Mouse (Mus musculus) gastrocnemius, postnatal 36 days (tissue): ENCODE measurements around the gene E330021D16Rik. TPM values are rescaled to one million over a fixed set of nuclear protein-coding genes. Genes with fewer than 3 reads are reported as not detected.

ENCODE experiments used
- DNase-seq, 2 experiments: peaks; one replicate each; pipeline ENCODE4 v3.0.0; 2022
- intact Hi-C: fragments of 180-260 bp; cut with DNase I; formaldehyde crosslinking; loops from one replicate; pipeline ENCODE4 v1.15.1; 2025
- total RNA-seq, 2 experiments: library from RNA; stranded (reverse); gene quantifications; 2 replicates each; pipeline ENCODE4 v1.2.3; 2021

The E330021D16Rik gene
- total RNA-seq, 2 experiments from 2014 or later: not detected

DNA sequence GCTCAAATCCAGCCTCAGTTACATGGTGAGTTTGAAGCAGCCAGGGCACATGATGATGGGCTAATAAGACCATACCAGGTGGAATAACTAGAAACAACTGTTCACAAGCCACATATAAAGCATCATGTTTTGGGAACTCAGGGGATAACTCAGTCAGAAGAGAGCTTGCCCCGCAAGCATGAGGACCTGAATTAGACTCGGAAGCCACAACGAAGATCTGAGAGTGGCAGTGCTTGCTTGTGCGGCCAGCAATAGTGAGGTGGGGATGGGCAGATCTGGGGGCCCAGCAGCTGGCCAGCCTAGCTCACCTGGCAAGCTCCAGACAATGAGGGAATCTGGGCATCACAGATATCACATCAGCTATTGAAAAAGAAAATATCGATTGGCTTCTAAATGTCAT lies 7.8 kb upstream of the E330021D16Rik start:
- no peak for DNase-seq
- intact Hi-C loops: loop anchor here (5.0 to 10.0 kb wide), 3 partner anchors 44 to 299 kb away; no protein-coding TSS in a partner anchor

DNA sequence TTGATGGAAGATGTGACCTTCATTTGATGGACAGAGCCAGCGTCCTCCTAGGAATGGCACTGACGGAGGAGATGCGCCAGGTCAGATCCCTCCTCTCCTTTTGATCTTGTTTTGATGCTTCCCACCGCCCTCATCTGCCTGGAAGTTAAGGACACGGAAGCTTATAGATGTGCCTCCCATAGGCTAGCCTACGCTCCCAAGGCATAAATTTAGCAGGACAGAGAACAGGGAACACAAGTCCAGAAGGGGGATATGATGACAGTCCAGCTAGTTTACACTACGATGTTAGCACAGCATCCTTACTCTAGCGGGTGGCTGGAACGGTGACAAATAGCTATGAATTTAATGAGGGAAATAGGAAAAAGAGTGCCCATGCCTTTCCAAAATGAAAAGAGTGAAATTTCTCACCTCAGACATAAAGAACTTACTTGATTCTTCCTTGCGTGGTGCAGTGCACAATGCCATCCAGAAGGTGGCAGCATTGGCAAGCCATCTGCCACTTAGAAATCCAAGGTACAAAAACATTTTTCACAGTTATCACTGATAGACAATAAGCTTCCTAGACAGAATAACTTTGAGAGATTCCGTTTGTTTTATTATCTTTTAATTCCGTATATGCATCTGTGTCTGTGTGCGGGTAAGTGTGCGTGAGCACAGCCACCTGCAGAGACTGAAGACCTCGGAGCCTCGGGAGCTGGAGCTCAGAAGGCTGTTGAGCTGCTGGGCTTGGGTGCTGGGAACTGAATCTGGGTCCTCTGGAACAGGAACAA lies 6.9 kb upstream of the E330021D16Rik start:
- DNase-seq: peak; percentile 14 to 51
- intact Hi-C loops: loop anchor here (1.0 to 10.0 kb wide), 5 partner anchors 45 to 300 kb away; no protein-coding TSS in a partner anchor

DNA sequence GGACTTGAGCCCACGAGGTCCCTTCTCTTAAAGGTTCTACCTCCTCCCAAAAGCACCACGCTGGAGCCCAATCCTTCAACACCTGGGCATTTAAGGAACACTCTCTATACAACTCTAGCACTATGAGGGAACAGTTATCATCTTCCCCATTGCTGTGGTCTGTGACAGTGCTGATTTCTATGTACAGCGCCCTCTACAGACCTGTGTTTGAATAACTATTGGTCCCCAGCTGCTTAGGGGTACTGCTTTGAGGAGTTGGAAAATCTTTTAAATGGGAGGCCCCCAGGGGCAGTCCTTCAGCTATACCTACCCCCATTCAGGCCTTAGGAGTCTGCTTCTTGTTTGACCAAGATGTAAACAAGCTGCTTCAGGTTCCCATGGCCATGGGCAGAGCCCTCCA lies 5.7 kb upstream of the E330021D16Rik start:
- DNase-seq: no peak
- intact Hi-C loops: loop anchor here (1.0 to 10.0 kb wide), 4 partner anchors 46 to 318 kb away; no protein-coding TSS in a partner anchor

DNA sequence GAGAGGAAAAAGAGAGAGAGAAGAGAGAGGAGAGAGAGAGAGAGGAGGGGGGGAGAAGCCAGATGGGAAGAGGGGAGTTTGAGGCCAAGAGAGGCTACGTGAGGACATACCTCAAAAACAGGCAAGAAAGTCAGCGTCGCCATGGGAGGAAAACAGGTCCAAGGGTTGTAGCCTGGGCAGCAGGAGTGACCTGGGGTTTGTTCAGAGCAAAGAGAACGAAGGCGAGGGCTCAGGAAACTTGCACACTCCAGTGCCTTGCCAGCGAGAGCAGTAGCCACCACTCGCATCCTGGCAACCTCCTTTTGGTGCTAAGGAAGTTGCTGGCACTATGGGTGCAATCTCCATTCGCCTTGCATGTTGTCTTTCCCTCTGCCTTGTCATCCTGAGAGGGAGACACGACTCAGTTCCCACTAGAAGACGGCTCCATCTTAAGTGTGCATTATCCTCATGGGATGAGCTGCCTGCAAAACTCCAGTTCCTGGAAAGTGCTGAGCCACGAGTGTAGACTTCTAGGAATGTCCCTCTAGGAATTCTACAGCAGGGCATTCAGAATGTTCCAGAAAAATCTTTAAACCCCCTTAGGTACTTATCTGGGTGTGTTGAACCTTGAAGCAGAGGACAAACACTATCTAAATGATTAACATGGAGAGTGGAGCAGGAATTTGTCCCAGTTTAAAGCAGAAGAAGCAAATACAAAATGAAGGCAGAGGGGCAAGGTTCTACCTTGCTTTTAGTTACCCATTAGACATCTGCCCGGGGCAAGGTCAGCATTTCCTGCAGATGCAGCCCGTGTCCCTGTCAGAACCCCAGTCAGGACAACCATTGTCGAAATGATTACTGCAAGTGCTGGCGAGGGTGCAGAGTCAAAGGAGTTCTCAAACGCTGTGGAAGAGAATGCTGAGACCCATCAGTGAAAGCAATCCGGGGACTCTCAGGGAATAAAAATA lies 3.8 kb upstream of the E330021D16Rik start:
- no peak for DNase-seq
- intact Hi-C loops: no loop called here

DNA sequence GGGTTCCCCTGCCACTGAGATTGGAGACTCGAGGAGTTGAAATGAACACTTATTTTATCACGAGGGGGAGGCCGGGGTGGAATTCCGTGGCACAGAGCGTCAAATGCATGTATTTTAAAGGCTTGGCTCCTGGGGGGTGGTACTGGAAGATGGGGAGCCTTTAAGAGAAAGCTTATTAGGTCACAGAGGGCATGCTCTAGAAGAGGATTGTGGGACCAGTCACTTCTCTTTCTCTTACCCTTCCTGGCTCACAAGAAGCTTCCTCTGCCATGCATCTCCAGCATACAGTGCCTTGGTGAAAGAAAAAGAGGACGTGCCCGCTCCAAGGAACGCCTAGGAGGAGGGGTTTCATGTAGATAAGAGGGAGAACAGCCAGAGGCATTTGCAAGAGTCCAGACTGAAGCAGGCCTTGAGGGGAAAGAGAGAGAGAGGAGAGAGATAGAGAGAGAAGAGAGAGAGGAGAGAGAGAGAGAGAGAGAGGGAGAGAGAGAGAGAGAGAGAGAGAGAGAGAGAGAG lies 3.0 kb upstream of the E330021D16Rik start:
- DNase-seq: no peak
- intact Hi-C loops: no loop called here

DNA sequence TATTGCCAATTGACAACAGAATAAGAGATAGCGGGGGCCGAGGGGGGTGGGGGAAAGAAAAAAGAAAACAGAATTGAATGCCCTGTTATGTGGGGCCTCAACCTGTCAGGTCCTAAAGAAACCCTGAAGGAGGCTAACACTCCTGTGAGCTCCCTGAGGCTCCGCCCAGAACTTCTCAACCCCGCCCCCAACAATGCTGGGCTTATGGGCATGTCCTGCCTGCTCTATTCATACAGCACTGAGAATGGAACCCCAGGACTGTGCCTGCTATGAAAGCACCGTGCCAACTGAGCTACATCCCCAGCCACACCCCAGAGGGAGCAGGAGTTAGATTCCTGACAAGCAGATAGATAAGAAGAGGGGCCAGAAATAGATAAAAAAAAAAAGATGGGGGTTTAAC lies 2.5 kb upstream of the E330021D16Rik start:
- intact Hi-C loops: no loop called here
- DNase-seq: no peak

DNA sequence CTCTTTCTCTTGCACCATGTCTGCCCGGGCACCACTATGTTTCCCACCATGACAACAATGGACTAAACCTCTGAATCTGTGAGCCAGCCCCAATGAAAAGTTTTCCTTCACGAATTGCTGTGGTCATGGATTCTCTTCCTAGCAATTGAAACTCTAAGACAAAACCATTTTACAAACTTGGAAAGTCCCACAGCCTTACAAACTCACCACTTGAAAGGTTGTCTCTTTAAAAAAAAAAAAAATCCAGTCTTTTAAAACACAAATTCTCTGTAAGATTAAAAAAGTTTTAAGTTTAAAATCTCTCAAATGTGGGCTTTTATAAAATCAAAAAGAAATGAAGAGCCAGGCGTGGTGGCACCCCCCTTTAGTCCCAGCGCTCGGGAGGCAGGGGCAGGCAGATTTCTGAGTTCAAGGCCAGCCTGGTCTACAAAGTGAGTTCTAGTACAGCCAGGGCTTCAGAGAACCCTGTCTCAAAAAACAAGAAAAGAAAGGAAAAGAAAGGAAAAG lies 1.5 kb downstream of the E330021D16Rik start:
- intact Hi-C loops: no loop called here
- no peak for DNase-seq

DNA sequence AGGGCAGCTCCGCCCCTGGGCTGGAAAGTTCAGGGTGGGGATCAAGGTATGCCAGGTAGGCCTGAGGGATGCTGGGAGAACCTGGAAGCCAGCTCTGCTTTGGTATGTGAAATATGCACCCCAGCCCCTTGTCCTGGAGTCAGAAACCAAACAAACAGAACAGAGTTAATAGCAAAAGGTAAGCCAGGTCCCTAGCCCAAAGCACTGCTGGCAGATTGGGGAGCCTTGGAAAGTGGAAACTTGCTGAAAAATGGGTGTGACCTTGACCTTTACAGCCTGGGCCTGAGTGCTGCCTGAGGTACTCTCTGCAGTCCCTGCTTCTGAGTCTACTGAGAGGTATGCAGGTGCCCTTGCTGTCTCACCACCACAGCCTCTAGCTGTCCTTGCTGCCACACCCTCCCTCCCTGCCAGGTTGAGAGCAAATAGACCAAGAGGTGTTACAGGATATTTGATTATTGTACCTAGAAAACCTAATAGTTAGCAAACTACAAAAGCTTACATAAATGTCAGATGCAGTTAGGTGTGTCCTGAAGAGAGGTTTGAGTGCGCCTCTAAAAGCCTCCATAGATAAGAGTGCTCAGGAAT lies 7.7 kb downstream of the E330021D16Rik start:
- no peak for DNase-seq
- intact Hi-C loops: no loop called here

DNA sequence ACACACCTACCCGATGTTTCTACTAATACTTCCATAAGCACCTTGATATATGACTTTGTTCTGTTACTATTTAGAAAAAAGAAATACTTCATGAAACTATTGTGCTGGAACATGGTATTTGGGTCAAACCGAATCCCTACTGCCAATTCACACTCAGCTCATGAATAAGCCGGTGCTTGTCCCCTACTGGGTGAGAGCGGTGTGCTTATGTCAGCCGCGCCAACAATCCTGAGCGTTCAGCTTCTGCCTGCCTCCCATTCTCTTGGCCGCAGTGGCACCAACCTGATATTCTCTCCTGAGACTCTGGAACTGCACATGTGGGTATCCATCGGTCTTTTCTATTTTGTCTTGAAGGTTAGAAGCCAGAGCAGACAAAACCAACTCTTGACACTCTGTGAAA lies 18.5 kb downstream of the E330021D16Rik start:
- no peak for DNase-seq
- intact Hi-C loops: no loop called here

DNA sequence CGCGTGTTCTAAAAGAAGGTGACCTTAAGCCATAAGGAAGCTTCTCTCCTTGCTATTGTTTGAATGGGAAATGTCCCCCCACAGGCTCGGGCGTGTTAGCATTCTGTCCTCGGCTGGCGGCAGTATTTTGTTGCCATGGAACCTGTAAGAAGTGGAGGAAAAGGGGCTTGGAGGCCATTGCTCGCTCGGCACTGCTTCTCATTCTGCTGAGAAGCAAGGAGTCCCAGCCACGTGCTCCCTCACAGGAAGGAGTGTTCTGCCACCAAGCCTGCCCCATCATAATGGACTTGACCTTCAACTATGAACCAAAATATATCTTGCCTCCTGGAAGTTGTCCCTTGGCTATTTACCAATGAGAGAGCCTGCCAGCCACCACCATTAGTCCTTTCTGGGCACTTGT lies 25.1 kb downstream of the E330021D16Rik start:
- no peak for DNase-seq
- intact Hi-C loops: no loop called here

DNA sequence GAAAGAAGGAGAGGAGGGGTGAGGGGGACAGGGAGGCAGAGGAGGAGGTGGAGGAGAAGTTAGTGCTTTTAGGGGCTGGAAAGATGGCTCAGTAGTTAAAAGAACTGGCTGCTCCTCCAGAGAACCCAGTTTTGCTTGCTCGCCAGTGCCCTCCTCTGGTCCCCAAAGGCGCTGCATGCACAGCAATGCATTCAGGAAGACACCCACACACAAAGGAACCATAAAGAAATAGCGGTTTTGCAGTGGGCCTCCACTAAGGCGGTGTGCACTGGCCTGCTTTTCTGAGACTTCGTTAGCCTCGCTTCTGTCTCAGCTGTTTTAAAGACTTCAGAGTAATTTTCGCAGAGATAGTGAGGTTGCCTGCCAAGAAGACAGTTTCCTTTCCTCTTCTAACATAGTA lies 30.1 kb downstream of the E330021D16Rik start:
- no peak for DNase-seq
- intact Hi-C loops: no loop called here

DNA sequence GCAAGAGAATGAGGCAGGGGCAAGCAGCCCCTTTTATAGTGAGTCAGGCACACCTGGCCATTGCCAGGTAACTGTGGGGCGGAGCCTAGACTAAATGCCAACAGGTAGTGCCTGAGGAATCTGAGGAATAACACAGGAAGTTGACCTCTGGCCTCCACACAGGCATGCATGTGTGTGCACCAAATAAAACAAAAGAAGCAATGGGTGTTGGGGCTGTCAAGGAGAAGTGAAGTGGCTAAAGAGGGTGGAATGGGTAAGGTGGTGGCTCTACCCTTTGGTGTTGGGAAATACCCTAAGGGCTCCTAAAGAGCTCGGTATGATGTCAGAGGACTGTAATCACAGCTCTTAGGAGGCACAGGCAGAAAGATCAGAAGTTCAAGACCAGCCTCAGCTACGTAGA lies 32.2 kb downstream of the E330021D16Rik start:
- intact Hi-C loops: no loop called here
- no peak for DNase-seq

DNA sequence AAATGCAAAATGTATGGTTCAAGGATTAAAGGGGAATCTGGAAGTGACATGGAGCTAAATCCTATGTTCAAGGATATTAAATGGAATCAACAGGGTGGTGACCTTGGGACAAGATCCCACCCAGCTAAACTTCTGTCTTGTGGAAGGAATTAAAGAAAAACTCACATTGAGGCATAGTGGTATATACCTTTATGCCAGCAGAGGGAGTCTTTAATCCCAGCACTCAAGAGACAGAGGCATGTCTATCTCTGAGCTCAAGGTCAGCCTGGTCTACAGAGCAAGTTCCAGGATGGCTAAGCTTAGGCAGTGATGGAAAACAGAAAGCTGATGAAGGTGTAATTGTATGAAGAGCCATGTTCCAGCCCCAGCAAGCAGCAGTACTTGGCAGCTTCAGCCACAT lies 39.3 kb downstream of the E330021D16Rik start:
- intact Hi-C loops: no loop called here
- no peak for DNase-seq

DNA sequence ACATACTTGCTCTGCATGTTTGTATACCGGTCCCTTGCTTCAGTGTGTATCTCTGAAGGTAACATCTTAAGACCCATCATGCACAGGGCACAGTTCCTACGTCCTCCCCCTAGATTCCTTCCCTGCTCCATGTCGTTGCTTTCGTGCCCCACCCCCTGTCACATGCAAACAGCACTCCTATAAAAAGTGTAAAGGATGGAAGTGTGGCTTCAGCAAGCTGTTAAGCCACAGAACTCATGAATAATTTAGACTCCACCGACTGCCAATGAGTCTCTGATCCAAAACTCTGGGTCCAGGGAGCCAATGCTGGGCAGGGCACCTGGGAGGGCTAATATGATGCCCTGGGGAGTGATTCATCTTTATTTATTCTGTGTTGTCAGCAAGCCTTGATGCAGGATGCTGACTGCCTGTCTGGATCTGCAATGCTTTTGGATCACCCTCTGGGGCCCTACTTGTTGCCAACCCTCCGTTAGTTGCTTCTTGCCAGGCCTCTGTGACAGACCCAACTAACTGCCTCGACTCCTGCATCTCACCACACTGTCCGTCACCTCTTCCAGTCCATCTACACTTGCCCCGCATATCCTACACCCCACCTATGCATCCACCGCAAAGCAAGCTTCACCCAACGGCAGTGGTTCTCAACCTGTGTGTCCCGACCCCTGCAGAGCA lies 50.8 kb downstream of the E330021D16Rik start:
- no peak for DNase-seq
- intact Hi-C loops: no loop called here

DNA sequence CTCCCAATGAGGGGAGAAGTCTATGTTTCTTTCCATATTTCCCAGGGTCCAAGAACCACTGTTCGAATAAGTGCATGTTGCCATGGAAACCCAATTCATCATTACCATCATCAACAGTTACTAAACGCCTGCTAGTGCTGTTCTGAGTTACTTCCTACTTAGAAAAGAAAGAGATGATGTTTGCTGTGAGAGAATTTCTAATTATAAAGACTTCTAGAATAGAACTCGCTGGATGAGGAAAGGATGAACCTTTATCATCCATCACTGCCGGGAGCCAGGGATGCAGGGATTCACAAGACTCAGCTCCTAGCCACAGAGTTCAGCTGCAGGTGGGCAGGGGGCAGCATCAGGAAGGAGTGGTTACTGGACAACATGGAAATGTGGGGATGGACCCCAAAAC lies 51.4 kb downstream of the E330021D16Rik start:
- DNase-seq: no peak
- intact Hi-C loops: no loop called here

DNA sequence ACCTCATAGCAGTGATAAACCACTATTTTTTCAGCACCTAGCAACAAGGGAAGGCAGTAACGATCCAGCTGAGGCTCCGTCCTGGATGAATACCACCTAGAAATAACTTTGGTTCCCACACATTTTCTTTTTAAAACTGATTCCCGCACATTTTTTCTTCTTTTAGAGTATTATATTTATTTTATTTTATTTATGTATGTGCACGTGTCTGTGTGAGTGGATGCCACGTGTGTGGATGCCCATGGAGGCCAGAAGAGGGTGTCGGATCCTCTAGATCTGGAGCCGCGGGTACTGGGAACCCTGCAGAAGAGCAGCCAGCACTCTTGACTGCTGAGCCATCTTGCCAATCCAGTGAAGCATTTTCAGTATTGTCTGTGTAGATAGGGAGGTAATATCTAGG lies 52.1 kb downstream of the E330021D16Rik start:
- no peak for DNase-seq
- intact Hi-C loops: no loop called here

DNA sequence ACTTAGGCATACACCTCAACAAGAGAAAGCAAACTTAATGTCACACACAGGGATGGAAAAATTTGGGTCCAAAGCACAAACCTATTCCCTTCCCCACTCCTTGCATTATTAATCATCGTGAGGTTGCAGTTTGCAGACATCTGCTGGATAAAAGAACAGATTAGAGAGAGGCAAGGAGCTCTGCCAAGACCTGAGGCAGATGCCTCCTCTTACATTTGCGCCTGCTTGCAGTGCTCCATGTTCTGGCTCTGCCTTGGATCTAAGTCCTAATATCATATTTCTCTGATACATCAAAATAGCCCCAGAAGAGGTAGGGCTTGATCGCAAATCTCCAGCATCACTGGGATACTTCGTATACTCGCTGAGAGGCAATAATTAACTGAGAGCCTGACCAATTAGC lies 56.9 kb downstream of the E330021D16Rik start:
- intact Hi-C loops: no loop called here
- no peak for DNase-seq

DNA sequence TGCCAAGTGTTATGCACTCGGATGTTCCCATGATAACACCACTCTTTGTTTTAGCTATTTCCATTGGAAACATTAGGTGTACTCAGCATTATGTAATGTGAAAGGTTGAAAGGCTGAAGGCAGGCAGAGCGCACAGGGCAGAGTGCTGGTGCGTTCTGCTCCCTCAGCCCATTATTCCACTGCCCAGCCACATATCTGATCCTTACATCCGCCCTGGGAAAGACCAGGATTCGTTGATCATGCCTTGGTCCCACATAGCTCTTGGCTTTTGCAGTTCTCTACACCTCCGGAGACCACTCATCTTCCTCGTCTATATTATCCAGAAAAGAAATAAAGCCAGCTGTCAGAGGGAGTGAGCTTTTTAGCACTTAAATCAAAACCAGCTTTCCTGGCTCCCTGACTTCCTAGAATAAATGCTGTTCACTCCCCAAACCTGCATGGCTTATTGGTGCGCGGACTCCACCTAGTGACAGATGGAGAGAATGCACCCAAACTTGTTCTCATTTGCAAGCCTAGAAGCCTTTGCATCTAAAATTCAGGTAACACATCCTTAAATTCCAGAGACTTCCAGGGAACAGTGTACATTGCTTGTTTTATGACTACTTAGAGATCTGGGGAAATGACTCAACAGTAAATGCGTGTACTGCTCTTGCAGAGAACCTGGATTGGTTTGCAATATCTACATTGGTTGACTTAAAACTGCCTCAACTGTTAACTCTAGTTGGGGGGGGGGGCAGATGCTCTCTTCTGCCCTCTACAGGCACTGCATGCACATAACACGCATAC lies 61.8 kb downstream of the E330021D16Rik start:
- peak; percentile 22 to 29 for DNase-seq
- intact Hi-C loops: loop anchor here (5.0 kb wide), 1 partner anchor 446 kb away; no protein-coding TSS in a partner anchor
